Mouse (Mus musculus) ES-Bruce4 (cell line): Measurements from ENCODE around the gene Nudcd3. TPM values are rescaled to one million over a fixed set of nuclear protein-coding genes. Genes with fewer than 3 reads are reported as not detected.

Experiments used
- H3K27ac ChIP-seq: 2 replicates; pipeline ENCODE4 v1.5.1; 2012; ENCODE audit warnings: low read length, inconsistent platforms; ENCODE audit not compliant: insufficient read depth
- H3K27me3 ChIP-seq: 2 replicates; pipeline ENCODE4 v1.6.1; 2012; ENCODE audit warnings: mild to moderate bottlenecking, low read length, inconsistent platforms; ENCODE audit not compliant: control insufficient read depth, poor library complexity, insufficient read depth, severe bottlenecking
- H3K36me3 ChIP-seq: 2 replicates; pipeline ENCODE4 v1.6.1; 2012; ENCODE audit warnings: inconsistent platforms, mild to moderate bottlenecking, low read length, moderate library complexity; ENCODE audit not compliant: control insufficient read depth, poor library complexity, insufficient read depth, severe bottlenecking
- H3K4me1 ChIP-seq: one replicate; pipeline ENCODE4 v1.8.1; 2011; ENCODE audit warnings: low read length; ENCODE audit not compliant: control insufficient read depth, insufficient read depth
- H3K4me3 ChIP-seq: 2 replicates; pipeline ENCODE4 v1.5.1; 2011; ENCODE audit warnings: low read depth, mild to moderate bottlenecking, low read length
- H3K9ac ChIP-seq: 2 replicates; pipeline ENCODE4 v1.6.1; 2012; ENCODE audit warnings: low read depth, mild to moderate bottlenecking, inconsistent platforms; ENCODE audit not compliant: poor library complexity, severe bottlenecking
- H3K9me3 ChIP-seq: replicated peaks from 2 replicates; pipeline ENCODE4 v1.6.1; 2012; ENCODE audit warnings: mild to moderate bottlenecking, low read length, inconsistent platforms; ENCODE audit not compliant: control insufficient read depth, poor library complexity, insufficient read depth, severe bottlenecking
- CTCF ChIP-seq: IDR thresholded peaks from one replicate; pipeline ENCODE4 v1.8.1; 2011; ENCODE audit warnings: low read depth, low read length
- EP300 ChIP-seq: IDR thresholded peaks from 2 replicates; pipeline ENCODE4 v1.6.1; 2011; ENCODE audit warnings: low read depth, low read length; ENCODE audit not compliant: insufficient read depth
- POLR2A ChIP-seq: IDR thresholded peaks from one replicate; pipeline ENCODE4 v1.8.1; 2011; ENCODE audit warnings: low read length; ENCODE audit not compliant: insufficient read depth
- polyA plus RNA-seq: library from polyadenylated mRNA; stranded (reverse); fragments of >200 nt; gene quantifications from 2 replicates; pipeline ENCODE4 v1.2.4, GENCODE M21; 2011; ENCODE audit warnings: low read depth; ENCODE audit not compliant: missing spikeins, insufficient read depth, insufficient read length

Gene Nudcd3
- polyA plus RNA-seq, 1 experiment: 78.2 TPM

DNA sequence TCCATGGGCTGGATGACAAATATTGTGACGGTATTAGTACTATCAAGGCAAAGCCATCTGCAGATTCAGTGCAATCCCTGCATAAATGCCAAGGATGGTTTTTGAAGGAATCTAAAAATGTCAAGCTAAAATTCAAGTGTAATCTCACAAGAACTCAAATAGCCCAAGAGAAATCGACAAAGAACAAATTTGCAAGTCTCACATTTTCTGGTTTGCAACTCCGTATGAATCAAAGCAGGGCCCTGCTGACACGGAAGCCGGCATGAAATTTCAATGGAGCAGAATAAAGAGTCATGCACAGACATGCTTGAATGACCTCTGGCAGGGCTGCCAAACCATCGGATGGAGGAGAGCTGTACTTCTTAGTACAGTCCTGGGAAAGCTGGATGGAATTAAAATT is 19.8 kb upstream of the Nudcd3 start:
- Histone ChIP-seq H3K4me3 (no peak overlapping the region), H3K27ac (no peak overlapping the region), H3K36me3 (no peaks in the 10 kb centered on the region), H3K9me3 (no peaks in the 10 kb centered on the region), H3K4me1 (no peaks in the 10 kb centered on the region), H3K27me3 (no peaks in the 10 kb centered on the region), H3K9ac (no peak overlapping the region)
- no peak for TF ChIP-seq EP300
- TF ChIP-seq CTCF: no peak
- TF ChIP-seq POLR2A: no peak

DNA sequence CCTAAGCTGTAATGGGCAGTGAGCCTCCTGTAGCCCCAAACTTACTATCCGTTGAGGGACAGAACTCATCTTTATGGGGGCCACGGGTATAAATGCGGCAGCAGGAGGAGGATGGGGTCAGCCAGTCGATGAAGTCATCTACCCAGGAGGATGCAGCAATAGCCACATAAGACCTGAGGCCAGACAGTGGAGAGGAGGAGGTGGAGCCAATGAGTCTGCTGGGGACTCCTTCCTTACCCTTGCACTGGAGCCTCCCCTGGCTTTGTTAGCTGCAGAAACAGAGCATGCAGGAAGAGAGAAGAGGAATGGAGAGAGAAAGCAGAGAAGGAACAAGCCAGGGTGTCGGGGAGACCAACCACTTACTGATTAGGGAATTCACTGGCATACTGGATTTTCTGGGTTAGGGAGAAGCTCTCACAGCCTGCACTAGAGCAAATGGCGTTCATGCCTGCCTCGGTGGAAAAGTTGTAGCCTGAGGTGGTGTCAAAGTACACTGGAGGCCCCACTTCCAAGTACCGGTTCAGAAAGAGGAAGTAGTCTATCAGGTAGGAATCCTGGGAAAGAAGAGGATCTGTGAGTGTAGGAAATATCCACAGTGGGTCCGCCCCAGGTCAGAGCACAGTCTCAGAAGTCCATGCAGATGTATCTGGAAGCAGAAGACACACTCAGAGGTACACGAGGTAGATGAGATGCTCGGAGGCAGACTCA is 18.1 kb upstream of the Nudcd3 start:
- H3K36me3 ChIP-seq: no peaks in the 10 kb centered on the region
- no peaks in the 10 kb centered on the region for H3K4me1 ChIP-seq
- TF ChIP-seq POLR2A (no peak), EP300 (no peak), CTCF (no peak)
- no peaks in the 10 kb centered on the region for H3K27me3 ChIP-seq
- H3K9ac ChIP-seq: no peak overlapping the region
- no peaks in the 10 kb centered on the region for H3K9me3 ChIP-seq
- no peak overlapping the region for H3K4me3 ChIP-seq
- no peak overlapping the region for H3K27ac ChIP-seq

DNA sequence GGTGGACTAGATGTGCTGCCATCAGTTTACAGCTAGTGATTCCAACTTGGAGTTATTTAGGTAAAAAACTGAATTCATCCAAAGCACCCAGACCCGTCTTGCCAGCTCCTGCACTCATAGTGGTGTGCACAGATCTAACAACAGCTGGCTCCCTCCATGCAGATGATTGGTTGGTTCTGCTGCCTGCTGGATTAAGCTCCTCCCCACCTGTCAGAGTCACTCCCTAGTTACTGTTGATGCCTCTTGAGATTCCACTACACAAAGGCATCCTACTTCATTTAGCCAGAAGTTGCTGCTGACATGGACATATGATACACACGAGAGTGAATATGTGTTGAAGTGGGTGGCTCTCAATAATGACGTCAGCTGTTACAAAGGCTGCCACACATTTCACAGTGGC is 16.6 kb upstream of the Nudcd3 start:
- H3K9ac ChIP-seq: no peak overlapping the region
- H3K27me3 ChIP-seq: no peaks in the 10 kb centered on the region
- H3K9me3 ChIP-seq: no peaks in the 10 kb centered on the region
- H3K27ac ChIP-seq: no peak overlapping the region
- H3K4me3 ChIP-seq: no peak overlapping the region
- no peaks in the 10 kb centered on the region for H3K36me3 ChIP-seq
- no peaks in the 10 kb centered on the region for H3K4me1 ChIP-seq
- TF ChIP-seq CTCF (no peak), POLR2A (no peak), EP300 (no peak)

DNA sequence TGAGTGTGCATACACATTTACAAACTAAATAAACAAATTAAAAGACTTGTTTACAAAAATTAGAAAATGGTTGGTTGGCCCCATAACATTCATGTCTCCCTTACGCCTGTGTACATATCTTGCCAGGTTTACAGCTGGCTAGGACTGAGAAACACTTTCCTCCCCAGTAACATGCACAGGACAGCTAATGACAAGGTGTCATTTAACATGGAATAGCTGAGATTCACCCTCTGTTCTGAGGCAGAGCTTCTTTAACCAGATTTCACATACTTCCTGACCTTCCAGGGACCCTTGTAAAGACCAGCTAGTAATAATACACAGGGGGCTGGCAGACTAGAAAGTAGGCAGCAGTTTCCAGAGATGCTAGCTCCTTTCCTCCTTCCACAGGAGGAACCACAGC is 7.9 kb upstream of the Nudcd3 start:
- H3K27me3 ChIP-seq: no peaks in the 10 kb centered on the region
- no peak overlapping the region for H3K27ac ChIP-seq
- no peaks in the 10 kb centered on the region for H3K4me1 ChIP-seq
- H3K4me3 ChIP-seq: no peak overlapping the region
- H3K36me3 ChIP-seq: no peaks in the 10 kb centered on the region
- H3K9ac ChIP-seq: no peak overlapping the region
- no peak for TF ChIP-seq POLR2A
- no peak for TF ChIP-seq CTCF
- no peak for TF ChIP-seq EP300
- peaks cover 2% of the 10 kb centered on the region; the same call in 1 of the 2 replicates for H3K9me3 ChIP-seq

DNA sequence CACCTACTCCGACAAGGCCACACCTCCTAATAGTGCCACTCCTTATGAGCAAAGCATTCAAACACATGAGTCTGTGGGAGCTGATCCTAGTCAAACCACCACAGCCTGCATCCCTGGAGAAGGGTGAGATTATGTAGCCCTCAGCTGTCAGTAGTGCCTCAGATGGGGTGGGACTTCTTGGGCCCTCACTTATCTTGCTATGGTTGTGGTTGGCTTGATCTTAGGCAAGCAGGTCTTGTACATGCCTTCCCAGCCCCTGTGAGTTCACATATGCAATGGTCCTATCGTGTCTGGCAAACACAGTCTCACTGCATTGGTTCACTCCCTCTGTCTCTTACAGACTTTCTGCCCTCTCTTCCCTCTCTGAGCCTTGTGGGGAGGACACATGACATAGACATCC is 6.9 kb upstream of the Nudcd3 start:
- H3K9ac ChIP-seq: no peak overlapping the region
- no peak for TF ChIP-seq CTCF
- no peak for TF ChIP-seq EP300
- no peak for TF ChIP-seq POLR2A
- peaks cover 2% of the 10 kb centered on the region; the same call in 1 of the 2 replicates for H3K9me3 ChIP-seq
- no peaks in the 10 kb centered on the region for H3K4me1 ChIP-seq
- no peak overlapping the region for H3K4me3 ChIP-seq
- H3K27ac ChIP-seq: no peak overlapping the region
- no peaks in the 10 kb centered on the region for H3K27me3 ChIP-seq
- no peaks in the 10 kb centered on the region for H3K36me3 ChIP-seq

DNA sequence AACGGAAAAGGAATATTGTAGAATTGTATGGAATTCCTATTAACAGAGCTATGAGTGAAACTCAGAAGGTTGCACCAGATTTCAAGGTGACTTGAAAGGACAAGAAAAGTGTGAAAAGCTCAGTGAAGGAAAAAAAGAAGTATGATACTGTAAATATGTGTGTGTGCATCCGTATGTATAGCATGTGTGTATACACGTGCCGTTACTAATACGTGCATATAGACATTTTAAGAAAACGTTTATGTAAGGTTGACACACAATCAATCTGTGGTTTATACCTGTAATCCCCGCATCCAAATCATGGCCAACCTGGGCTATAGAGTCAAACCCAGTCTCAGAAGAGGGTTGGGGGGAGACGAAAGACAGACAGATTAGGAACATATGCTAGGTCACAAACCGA is 355 bp upstream of the Nudcd3 start:
- H3K4me1 ChIP-seq: peaks cover 4% of the 10 kb centered on the region
- H3K4me3 ChIP-seq: peak overlapping the region; percentile 76; the same call in 1 of the 2 replicates
- peak overlapping the region; percentile 85 for H3K9ac ChIP-seq
- H3K27me3 ChIP-seq: no peaks in the 10 kb centered on the region
- H3K27ac ChIP-seq: no peak overlapping the region
- TF ChIP-seq CTCF: no peak
- TF ChIP-seq EP300: no peak
- no peak for TF ChIP-seq POLR2A
- H3K36me3 ChIP-seq: no peaks in the 10 kb centered on the region
- no peaks in the 10 kb centered on the region for H3K9me3 ChIP-seq
